Mouse (Mus musculus): Measurements from ENCODE around the gene Plekhg3.

Gene Plekhg3

GRCm38 (mm10) chr12:76527245-76527881 lies 3.3 kb upstream of the Plekhg3 start:
- no peak for DNase-seq (ENCODE audit: low spot score in 2 of 2)

DNA sequence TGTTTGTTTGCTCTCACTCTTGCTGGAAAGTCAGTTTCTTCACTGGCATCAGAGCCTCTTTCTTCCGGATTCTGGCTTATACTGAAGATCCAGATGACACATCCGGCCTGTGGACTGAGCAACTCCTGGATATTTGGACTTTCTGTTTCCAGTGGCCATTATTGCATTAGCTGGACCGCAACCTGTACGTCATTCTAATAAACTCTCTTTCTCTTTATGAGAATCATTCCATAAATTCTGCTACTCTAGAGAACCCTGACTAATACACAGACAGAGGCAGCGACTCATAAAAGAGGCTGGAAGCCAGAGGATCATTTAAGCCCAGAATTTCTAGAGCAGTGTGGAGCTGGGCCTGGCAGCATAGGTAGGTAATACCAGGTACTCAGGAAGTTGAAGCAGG lies 1.9 kb upstream of the Plekhg3 start:
- DNase-seq (ENCODE audit: low spot score in 2 of 2) = no peak

- no peak for DNase-seq (ENCODE audit: low spot score in 2 of 2)
Measured at GRCm38 (mm10) chr12:76531986-76532925, 1.6 kb downstream of the Plekhg3 start.

- no peak for DNase-seq (ENCODE audit: low spot score in 2 of 2)
Measured at GRCm38 (mm10) chr12:76532926-76533376, 2.3 kb downstream of the Plekhg3 start.

DNA sequence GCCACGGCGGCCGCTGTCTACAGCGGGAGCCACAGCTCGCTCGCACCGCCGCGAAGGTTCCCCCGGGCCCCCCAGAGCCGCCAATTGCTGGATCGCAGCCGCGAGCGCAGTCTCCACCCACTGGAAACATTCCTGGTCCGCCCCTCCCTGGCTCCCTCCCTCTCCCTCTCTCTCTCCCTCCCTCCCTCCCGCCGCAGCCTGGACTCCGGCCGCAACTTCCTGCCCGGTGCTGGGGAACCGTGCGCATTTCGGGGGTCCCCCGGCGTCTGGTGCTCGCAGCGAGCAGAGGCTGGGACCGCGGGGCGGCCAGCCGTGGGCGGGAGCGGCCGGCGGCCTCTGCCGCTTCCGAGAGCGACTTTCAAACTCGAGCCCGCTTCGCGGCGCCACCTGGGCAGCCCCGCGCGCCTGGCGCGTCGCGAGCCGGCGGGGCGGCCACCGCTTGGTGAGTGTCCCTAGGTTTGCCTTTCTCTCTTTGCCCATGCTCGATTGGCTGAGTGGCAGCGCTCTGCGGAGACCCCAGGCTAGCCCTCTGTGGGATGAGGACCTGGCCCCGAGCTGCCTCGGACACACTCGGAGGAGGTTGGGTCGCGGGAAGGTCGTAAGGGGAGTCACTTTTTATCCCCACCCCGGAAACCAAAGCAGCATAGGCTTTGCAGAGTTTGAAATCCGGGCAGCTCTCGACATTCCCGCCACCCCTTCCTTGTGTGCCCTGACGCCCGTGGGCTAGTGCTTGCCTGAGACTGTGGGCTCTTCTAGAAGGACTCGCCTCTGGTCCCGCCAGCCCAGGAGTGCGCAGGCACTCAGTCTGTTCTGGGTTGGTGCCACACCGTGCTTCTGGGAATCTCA lies 2.9 kb downstream of the Plekhg3 start:
- DNase-seq (ENCODE audit: low spot score in 2 of 2) = peak in 1 of 2 experiments; percentile 29

- DNase-seq (ENCODE audit: low spot score in 2 of 2) = no peak
Measured at GRCm38 (mm10) chr12:76534233-76534632, 3.5 kb downstream of the Plekhg3 start.

DNA sequence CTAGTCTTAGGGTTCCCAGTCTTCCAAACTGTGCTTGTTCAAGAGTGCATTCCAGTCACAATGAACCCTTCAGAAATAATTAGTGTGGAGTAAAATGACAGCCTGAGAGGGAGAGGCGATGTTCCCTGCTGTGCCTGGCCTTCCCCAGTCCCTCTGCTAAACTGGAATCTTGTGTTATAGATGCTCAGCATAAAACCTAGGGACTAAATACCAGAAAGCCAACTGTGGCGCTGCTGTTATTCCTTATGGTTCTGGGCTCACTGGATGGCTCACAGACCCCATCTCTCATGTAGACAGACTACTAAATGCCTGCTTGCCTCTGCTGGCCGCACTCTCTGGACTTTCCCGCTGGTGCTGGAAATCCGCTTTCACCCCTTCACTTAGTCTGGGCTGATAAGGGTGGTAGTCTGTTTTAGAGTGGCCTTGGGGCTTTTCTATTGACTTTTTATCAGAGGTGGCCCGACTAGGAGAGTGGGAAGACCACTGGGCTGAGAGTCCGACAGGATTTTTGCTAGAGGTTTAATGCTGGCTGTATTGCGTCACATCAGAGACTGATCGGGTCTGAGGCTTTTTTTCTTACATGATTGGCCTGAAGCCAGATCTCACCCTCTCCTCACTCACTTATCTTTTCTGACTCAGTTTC lies 4.1 kb downstream of the Plekhg3 start:
- DNase-seq (ENCODE audit: low spot score in 2 of 2) = no peak

DNA sequence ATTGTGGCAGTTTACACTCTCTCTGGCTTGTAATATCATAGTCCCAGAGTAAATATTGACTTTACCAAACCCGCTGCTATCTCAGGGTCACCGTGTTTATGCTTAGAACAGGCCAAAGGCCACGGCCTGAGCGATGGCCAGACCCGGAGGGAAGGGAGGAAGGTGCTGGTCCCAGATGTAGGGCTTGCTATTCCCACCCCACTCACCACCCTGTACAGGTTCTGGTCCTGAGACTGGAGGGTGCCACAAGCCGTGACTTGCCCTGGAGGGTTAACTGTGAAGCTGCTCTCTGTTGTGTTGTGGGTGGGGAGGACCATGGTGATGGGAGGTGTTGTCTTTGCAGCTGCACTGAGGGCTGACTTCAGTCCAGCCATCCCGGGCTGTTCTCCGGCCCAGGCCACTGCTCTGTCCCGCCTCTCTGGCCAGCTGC lies 4.8 kb downstream of the Plekhg3 start:
- peak in 1 of 2 experiments; percentile 33 for DNase-seq (ENCODE audit: low spot score in 2 of 2)

- DNase-seq (ENCODE audit: low spot score in 2 of 2) = no peak
Measured at GRCm38 (mm10) chr12:76536591-76537153, 6.0 kb downstream of the Plekhg3 start.

- DNase-seq (ENCODE audit: low spot score in 2 of 2) = no peak
Measured at GRCm38 (mm10) chr12:76537434-76537833, 6.7 kb downstream of the Plekhg3 start.

GRCm38 (mm10) chr12:76540169-76540568 lies 9.5 kb downstream of the Plekhg3 start:
- DNase-seq (ENCODE audit: low spot score in 2 of 2) = no peak

- no peak for DNase-seq (ENCODE audit: low spot score in 2 of 2)
Measured at GRCm38 (mm10) chr12:76540701-76541221, 10.1 kb downstream of the Plekhg3 start.

DNA sequence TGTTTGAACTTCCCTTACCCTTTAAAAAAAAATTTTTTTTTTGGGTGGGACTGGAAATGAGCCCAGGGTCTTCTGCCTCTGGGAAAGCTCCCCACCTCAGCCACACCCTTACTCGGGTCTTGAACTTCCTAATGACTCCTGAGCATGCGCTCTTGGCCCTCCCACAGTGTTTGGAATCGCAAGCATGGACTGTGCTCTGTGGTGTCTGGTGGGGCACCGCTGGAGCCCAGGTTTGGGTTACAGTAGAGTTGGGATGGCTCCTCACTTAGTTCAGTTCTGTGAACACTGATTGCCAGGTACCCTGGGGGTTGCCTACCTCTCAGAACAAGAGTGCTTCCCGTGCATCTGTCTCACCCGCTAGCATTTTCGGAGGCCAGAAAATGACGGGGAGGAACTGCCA lies 10.8 kb downstream of the Plekhg3 start:
- no peak for DNase-seq (ENCODE audit: low spot score in 2 of 2)

- no peak for DNase-seq (ENCODE audit: low spot score in 2 of 2)
Measured at GRCm38 (mm10) chr12:76541879-76542278, 11.2 kb downstream of the Plekhg3 start.

- peak in 1 of 2 experiments; percentile 33 for DNase-seq (ENCODE audit: low spot score in 2 of 2)
Measured at GRCm38 (mm10) chr12:76545786-76546370, 15.2 kb downstream of the Plekhg3 start.

- DNase-seq (ENCODE audit: low spot score in 2 of 2) = peak in 1 of 2 experiments; percentile 29
Measured at GRCm38 (mm10) chr12:76546383-76547276, 15.9 kb downstream of the Plekhg3 start.

- DNase-seq (ENCODE audit: low spot score in 2 of 2) = no peak
Measured at GRCm38 (mm10) chr12:76547409-76548081, 16.9 kb downstream of the Plekhg3 start.

- DNase-seq (ENCODE audit: low spot score in 2 of 2) = no peak
Measured at GRCm38 (mm10) chr12:76548082-76548423, 17.4 kb downstream of the Plekhg3 start.

DNA sequence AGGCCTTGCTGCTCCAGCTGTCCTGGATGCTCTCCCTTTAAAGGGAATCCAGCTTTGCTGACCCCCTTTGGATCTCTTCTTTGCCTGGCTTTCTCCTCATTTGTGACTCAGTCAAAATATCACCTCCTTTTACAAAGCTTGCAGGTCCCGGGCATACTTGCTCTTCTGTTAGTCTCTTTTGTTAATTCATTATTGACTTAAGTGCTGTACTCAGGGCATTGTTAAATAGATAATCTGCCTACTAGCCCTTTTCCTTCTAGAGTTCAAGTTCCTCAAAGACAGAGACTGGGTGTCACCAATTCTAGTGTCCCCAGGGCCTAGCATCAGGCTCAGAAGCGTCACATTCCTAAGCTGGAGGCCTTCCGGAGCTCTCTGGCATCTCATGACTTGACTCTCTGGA lies 18.5 kb downstream of the Plekhg3 start:
- no peak for DNase-seq (ENCODE audit: low spot score in 2 of 2)

All from left cerebral cortex, adult 9 months (tissue).